Mouse (Mus musculus): ENCODE results near the gene Esp22. TPM values are rescaled to one million over a fixed set of nuclear protein-coding genes. Genes with fewer than 3 reads are reported as not detected.
"Not testable (repeated sequence)": the region's sequence is repeated elsewhere in the genome, so short reads cannot be mapped to it uniquely, and the experiment has no call there.

The Esp22 gene
- polyA plus RNA-seq (2015; fragmentation: Nextera tagmentation; extraction: Ambion mirVana) = not detected in 2 replicates

- H3K9ac ChIP-seq (ENCODE audit: low read length) = no peak within 1 kb of the TSS
- H3K27ac ChIP-seq (replicated peaks) = no peak within 1 kb of the TSS
- no peaks in the 10 kb centered on the region for H3K4me1 ChIP-seq (replicated peaks; ENCODE audit: control insufficient read depth, insufficient read depth)
- no peak for ATAC-seq (ENCODE audit: low FRiP score, low TSS enrichment)
- TF ChIP-seq EP300 (optimal IDR thresholded peaks at IDR 0.05) = no peak
- TF ChIP-seq CTCF (IDR thresholded peaks at IDR 0.05; ENCODE audit: low read depth) = no peak
- no peaks in the 10 kb centered on the region for H3K27me3 ChIP-seq (ENCODE audit: control insufficient read depth, insufficient read depth, low read length)
- H3K4me3 ChIP-seq (ENCODE audit: low read depth, low read length) = no peak within 1 kb of the TSS
- no peak for DNase-seq (ENCODE audit: low spot score)
- no peaks in the 10 kb centered on the region for H3K36me3 ChIP-seq (ENCODE audit: control insufficient read depth, insufficient read depth, low read length)
- no peaks in the 10 kb centered on the region for H3K9me3 ChIP-seq (ENCODE audit: control insufficient read depth, low read length)
- WGBS = 88% methylated on average over 1 of the region's 1 CpGs
- no peak within 1 kb of the TSS for H3K4me2 ChIP-seq (replicated peaks; ENCODE audit: low read depth)
These were observed at the start of gene Esp22 for GRCm38 (mm10) chr17:39095034-39095433. Gene Esp22, plus strand, starts transcription at chr17:39095334.

- Histone ChIP-seq H3K27me3 (ENCODE audit: control insufficient read depth, insufficient read depth, low read length) (no peaks in the 10 kb centered on the region), H3K9me3 (ENCODE audit: control insufficient read depth, low read length) (no peaks in the 10 kb centered on the region), H3K9ac (ENCODE audit: low read length) (no peak overlapping the region), H3K27ac (replicated peaks) (no peak overlapping the region), H3K4me1 (replicated peaks; ENCODE audit: control insufficient read depth, insufficient read depth) (no peaks in the 10 kb centered on the region), H3K4me3 (ENCODE audit: low read depth, low read length) (no peak overlapping the region), H3K36me3 (ENCODE audit: control insufficient read depth, insufficient read depth, low read length) (no peaks in the 10 kb centered on the region), H3K4me2 (replicated peaks; ENCODE audit: low read depth) (no peak overlapping the region)
- DNase-seq (ENCODE audit: low spot score) (no peak), ATAC-seq (ENCODE audit: low FRiP score, low TSS enrichment) (no peak)
- no peak for TF ChIP-seq CTCF (IDR thresholded peaks at IDR 0.05; ENCODE audit: low read depth)
- TF ChIP-seq EP300 (optimal IDR thresholded peaks at IDR 0.05) = no peak
These were observed 31.5 kb upstream of the Esp22 start for GRCm38 (mm10) chr17:39063641-39064040.

GRCm38 (mm10) chr17:39076937-39077336 lies 18.2 kb upstream of the Esp22 start, which contains the start of gene Esp23:
Gene Esp23, minus strand, starts transcription at chr17:39077037.
- no peaks in the 10 kb centered on the region for H3K27me3 ChIP-seq (ENCODE audit: control insufficient read depth, insufficient read depth, low read length)
- H3K4me2 ChIP-seq (replicated peaks; ENCODE audit: low read depth) = no peak within 1 kb of the TSS
- no peak within 1 kb of the TSS for H3K9ac ChIP-seq (ENCODE audit: low read length)
- no peaks in the 10 kb centered on the region for H3K9me3 ChIP-seq (ENCODE audit: control insufficient read depth, low read length)
- WGBS = 25% methylated on average over 1 of the region's 1 CpGs
- DNase-seq (ENCODE audit: low spot score) (no peak), ATAC-seq (ENCODE audit: low FRiP score, low TSS enrichment) (no peak)
- no peaks in the 10 kb centered on the region for H3K36me3 ChIP-seq (ENCODE audit: control insufficient read depth, insufficient read depth, low read length)
- TF ChIP-seq CTCF (IDR thresholded peaks at IDR 0.05; ENCODE audit: low read depth) (no peak), EP300 (optimal IDR thresholded peaks at IDR 0.05) (no peak)
- H3K4me3 ChIP-seq (ENCODE audit: low read depth, low read length) = no peak within 1 kb of the TSS
- H3K27ac ChIP-seq (replicated peaks) = no peak within 1 kb of the TSS
- no peaks in the 10 kb centered on the region for H3K4me1 ChIP-seq (replicated peaks; ENCODE audit: control insufficient read depth, insufficient read depth)

- H3K4me1 ChIP-seq (replicated peaks; ENCODE audit: control insufficient read depth, insufficient read depth); H3K4me2 ChIP-seq (replicated peaks; ENCODE audit: low read depth); ATAC-seq (ENCODE audit: low FRiP score, low TSS enrichment); H3K4me3 ChIP-seq (ENCODE audit: low read depth, low read length); H3K9ac ChIP-seq (ENCODE audit: low read length); H3K36me3 ChIP-seq (ENCODE audit: control insufficient read depth, insufficient read depth, low read length); DNase-seq (ENCODE audit: low spot score); H3K27me3 ChIP-seq (ENCODE audit: control insufficient read depth, insufficient read depth, low read length); H3K9me3 ChIP-seq (ENCODE audit: control insufficient read depth, low read length); H3K27ac ChIP-seq (replicated peaks): not testable (repeated sequence)
- WGBS = 69% methylated on average over 11 of the region's 11 CpGs
These were observed 12.0 kb downstream of the Esp22 start for GRCm38 (mm10) chr17:39107126-39107525.

GRCm38 (mm10) chr17:39129156-39129555 lies 34.0 kb downstream of the Esp22 start:
- H3K27me3 ChIP-seq (ENCODE audit: control insufficient read depth, insufficient read depth, low read length); H3K4me3 ChIP-seq (ENCODE audit: low read depth, low read length); DNase-seq (ENCODE audit: low spot score); H3K4me2 ChIP-seq (replicated peaks; ENCODE audit: low read depth); H3K9me3 ChIP-seq (ENCODE audit: control insufficient read depth, low read length); ATAC-seq (ENCODE audit: low FRiP score, low TSS enrichment); H3K36me3 ChIP-seq (ENCODE audit: control insufficient read depth, insufficient read depth, low read length); H3K9ac ChIP-seq (ENCODE audit: low read length); H3K4me1 ChIP-seq (replicated peaks; ENCODE audit: control insufficient read depth, insufficient read depth); H3K27ac ChIP-seq (replicated peaks): not testable (repeated sequence)
- WGBS = 68% methylated on average over 12 of the region's 12 CpGs

Other genes starting within 250 kb of the Esp22 start
- not detected in 2 replicates for gene Esp24, start 58.6 kb upstream of the Esp22 start, polyA plus RNA-seq (2015; fragmentation: Nextera tagmentation; extraction: Ambion mirVana)
- gene Gm21903, start 52.0 kb upstream of the Esp22 start, polyA plus RNA-seq (2015; fragmentation: Nextera tagmentation; extraction: Ambion mirVana) = not detected in 2 replicates
- not detected in 2 replicates for gene Esp23, start 18.3 kb upstream of the Esp22 start, polyA plus RNA-seq (2015; fragmentation: Nextera tagmentation; extraction: Ambion mirVana)